Mouse (Mus musculus): ENCODE measurements around the gene Kcnq5.

- no peak for TF ChIP-seq CTCF (IDR thresholded peaks at IDR 0.05; ENCODE audit: control insufficient read depth, insufficient read depth, insufficient replicate concordance, low read depth, low read length)
- no peak for TF ChIP-seq POLR2A (IDR thresholded peaks at IDR 0.05; ENCODE audit: control insufficient read depth, low read depth, low read length)
Measured at GRCm38 (mm10) chr1:21803751-21804476, 157.8 kb downstream of the Kcnq5 start.
